Mouse (Mus musculus): Measurements from ENCODE around the gene Gmds. TPM values are rescaled to one million over a fixed set of nuclear protein-coding genes. Genes with fewer than 3 reads are reported as not detected.

The Gmds gene
- polyA plus RNA-seq, 1 experiment from 2014 or later, result 29.7 TPM

DNA sequence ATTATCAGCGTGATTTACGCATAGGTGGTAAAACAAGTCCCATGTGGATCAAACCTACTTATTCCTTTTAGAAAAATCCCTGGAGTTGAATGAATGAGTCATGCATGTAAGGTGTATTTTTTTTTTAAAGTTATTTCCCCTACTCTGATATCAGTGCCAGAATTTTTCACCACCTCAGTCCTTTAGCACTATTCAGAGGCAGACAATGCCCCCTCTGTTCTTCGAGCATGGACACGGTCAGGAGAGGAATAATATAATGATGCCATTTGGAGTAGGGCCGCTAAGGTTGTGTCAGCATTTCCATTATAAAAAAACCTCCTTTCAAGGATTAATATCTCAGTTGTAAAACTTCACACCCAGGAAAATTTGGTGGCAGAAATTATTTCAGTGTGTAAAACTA is 301.6 kb downstream of the Gmds start:
- no peak for DNase-seq (ENCODE audit: low spot score)
- H3K27me3 ChIP-seq (replicated peaks; ENCODE audit: low read depth, poor library complexity, severe bottlenecking), result peaks cover 19% of the 10 kb centered on the region
- WGBS, result 55% methylated on average over 5 of the region's 5 CpGs
- H3K4me3 ChIP-seq, result no peak overlapping the region
- H3K27ac ChIP-seq (replicated peaks), result no peak overlapping the region
- H3K4me1 ChIP-seq, result peaks cover 19% of the 10 kb centered on the region
- H3K9me3 ChIP-seq, result no peaks in the 10 kb centered on the region
- no peaks in the 10 kb centered on the region for H3K36me3 ChIP-seq (replicated peaks)

DNA sequence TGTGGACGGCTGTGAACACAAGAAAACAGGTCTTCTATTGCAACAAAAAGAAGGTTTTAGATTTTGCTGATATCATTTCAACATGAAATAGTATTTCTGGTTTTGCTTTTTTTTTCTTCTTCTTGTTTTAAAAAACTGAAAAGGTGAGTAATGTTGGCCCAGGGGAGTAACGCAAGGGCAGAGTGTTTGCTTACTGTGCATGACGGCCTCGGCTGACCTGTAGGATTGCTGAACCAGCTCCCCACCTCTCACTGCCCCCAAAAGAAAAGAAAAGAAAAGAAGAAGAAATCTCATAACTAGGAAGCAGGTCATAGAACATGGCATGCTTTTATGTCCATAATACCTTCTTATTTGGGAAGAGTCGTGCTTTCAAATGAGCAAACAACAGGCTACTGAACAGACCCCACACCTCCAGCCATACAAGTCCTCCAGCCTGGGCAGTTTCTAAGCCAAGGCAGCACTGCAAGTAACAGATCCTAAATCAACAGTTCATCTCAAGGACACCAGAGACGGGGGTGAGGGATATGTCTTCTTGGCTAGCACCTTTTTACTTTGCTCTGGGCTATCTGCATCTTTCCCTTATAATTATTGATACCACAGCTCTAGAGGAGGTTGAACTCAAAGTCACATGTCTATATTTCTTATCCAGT is 303.6 kb downstream of the Gmds start:
- no peak for DNase-seq (ENCODE audit: low spot score)
- Histone ChIP-seq H3K4me1 (peaks cover 19% of the 10 kb centered on the region), H3K27ac (replicated peaks) (no peak overlapping the region), H3K36me3 (replicated peaks) (no peaks in the 10 kb centered on the region), H3K9me3 (no peaks in the 10 kb centered on the region), H3K4me3 (no peak overlapping the region), H3K27me3 (replicated peaks; ENCODE audit: low read depth, poor library complexity, severe bottlenecking) (peaks cover 34% of the 10 kb centered on the region)
- WGBS, result 54% methylated on average over 6 of the region's 6 CpGs

DNA sequence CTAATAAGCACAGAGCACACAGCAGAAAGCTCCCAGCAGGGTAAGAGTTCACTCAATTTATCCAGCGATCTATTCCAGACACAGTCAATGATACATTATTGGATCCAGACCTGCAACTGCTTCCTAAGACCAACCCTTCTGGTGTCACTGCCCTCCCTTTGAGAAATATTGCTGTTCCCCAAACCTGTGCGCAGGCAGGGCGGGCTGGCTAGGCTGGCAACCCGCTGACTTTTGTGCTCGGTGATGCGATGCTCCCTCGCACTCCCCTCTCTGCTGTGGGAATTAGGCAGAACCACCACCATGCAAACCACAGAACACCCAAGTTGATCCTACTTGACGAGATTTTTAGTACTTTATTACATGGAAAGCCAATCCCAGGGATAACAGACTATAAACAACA is 304.4 kb downstream of the Gmds start:
- H3K27me3 ChIP-seq (replicated peaks; ENCODE audit: low read depth, poor library complexity, severe bottlenecking), result peaks cover 42% of the 10 kb centered on the region
- no peaks in the 10 kb centered on the region for H3K36me3 ChIP-seq (replicated peaks)
- H3K4me3 ChIP-seq, result no peak overlapping the region
- peaks cover 19% of the 10 kb centered on the region for H3K4me1 ChIP-seq
- no peak overlapping the region for H3K27ac ChIP-seq (replicated peaks)
- DNase-seq (ENCODE audit: low spot score), result peak; percentile 70
- H3K9me3 ChIP-seq, result no peaks in the 10 kb centered on the region
- 33% methylated on average over 8 of the region's 8 CpGs for WGBS

DNA sequence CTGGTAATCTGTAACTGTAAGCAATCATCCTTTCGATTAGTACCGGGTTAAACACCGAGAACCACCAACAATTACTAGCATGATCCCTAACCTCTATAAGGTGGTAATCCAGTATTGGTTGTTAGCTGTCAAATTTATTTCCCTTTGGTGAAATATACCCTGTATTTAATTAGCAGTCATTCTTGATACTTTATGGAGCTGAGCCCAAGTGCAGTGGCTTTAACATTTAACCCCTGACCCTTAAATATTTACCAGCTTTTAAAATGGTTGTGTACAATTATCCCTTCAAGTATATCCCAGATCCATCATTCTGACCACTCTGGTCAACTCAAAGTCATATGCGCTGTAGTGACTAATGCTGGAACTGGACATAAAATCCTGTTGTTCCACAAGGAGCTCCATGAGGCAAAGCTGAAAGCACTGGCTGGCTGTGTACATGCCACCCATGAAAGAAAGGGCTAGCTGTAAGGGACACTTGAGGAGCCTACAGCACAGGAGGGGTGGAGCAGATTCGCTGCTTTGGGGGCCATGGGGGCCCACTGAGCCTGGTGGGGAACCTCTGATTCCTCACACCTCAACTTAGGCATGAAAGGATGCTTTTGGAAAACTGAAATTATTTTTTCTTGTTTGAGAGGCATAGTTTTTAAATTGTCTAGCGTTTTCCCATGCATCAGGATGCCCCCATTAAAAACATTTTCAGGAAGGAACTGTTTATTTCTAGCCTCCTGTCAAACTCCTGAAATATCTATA is 312.1 kb downstream of the Gmds start:
- Histone ChIP-seq H3K4me1 (peaks cover 48% of the 10 kb centered on the region), H3K9me3 (no peaks in the 10 kb centered on the region), H3K27me3 (replicated peaks; ENCODE audit: low read depth, poor library complexity, severe bottlenecking) (peaks cover 19% of the 10 kb centered on the region; the same call in 1 of the 2 replicates), H3K36me3 (replicated peaks) (no peaks in the 10 kb centered on the region), H3K27ac (replicated peaks) (peak overlapping the region; percentile 60; the same call in 1 of the 2 replicates), H3K4me3 (no peak overlapping the region)
- peak; percentile 33 for DNase-seq (ENCODE audit: low spot score)
- WGBS, result 59% methylated on average over 6 of the region's 6 CpGs

DNA sequence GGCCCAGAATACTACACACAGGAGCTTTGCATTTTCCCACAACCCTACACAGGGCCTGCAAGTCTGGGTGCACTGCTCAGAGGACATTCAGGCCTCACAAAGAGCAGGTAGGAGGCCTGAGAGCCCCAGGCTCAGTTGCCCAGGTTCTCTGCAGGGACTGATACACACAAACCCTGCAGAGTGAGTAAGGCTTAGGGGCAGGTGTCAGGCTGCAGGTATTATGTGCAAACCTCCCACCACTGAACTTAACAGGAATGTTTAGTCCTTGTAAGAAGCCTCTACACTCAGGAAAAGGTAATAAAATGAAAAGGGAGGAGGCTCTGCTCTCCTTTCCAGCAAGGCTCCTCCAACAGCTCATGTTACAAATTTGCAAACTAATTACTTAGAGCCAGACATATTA is 313.7 kb downstream of the Gmds start:
- DNase-seq (ENCODE audit: low spot score), result peak; percentile 29
- no peaks in the 10 kb centered on the region for H3K9me3 ChIP-seq
- peak overlapping the region; percentile 71 for H3K27ac ChIP-seq (replicated peaks)
- H3K4me1 ChIP-seq, result peaks cover 61% of the 10 kb centered on the region
- H3K36me3 ChIP-seq (replicated peaks), result no peaks in the 10 kb centered on the region
- H3K4me3 ChIP-seq, result no peak overlapping the region
- peaks cover 7% of the 10 kb centered on the region; the same call in 1 of the 2 replicates for H3K27me3 ChIP-seq (replicated peaks; ENCODE audit: low read depth, poor library complexity, severe bottlenecking)

DNA sequence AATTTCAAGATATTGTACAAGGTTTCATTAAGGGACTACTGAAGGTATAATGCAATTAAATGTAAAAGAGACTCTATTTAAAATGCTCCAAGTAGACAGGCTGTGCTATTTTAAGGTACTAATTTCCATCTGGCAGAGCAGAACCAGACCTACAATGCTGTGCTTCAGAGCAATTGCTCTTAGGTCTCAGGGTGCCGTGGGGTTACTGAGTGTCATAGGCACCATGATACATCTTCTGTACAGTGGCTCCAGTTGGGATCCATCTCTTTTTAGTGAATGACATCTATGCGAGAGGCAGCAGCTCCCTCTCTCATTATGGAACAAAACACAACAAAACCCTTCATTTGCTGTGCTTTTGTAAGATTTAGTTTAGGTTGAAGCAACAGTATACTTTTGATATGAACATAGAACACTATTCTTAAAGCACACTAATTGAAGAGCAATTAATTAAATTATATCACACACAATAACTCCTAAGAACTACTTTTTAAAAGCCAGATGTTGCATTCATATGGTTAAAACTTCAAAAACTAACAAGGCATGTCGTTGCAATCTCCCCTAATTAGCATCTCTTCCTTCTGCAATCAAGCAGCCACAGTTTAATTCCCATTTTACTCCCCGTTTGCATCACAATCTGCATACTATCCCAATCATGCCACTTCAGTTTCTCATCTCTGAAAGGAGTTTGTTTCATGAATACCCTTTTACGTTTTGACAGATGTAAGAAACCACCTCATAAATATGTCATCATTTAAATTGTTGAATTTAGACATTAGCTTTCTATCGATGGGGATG is 317.9 kb downstream of the Gmds start:
- H3K9me3 ChIP-seq, result no peaks in the 10 kb centered on the region
- no peaks in the 10 kb centered on the region for H3K36me3 ChIP-seq (replicated peaks)
- no peak overlapping the region for H3K27ac ChIP-seq (replicated peaks)
- H3K4me1 ChIP-seq, result peaks cover 50% of the 10 kb centered on the region
- H3K27me3 ChIP-seq (replicated peaks; ENCODE audit: low read depth, poor library complexity, severe bottlenecking), result no peaks in the 10 kb centered on the region
- H3K4me3 ChIP-seq, result no peak overlapping the region
- 53% methylated on average over 6 of the region's 6 CpGs for WGBS
- DNase-seq (ENCODE audit: low spot score), result no peak

DNA sequence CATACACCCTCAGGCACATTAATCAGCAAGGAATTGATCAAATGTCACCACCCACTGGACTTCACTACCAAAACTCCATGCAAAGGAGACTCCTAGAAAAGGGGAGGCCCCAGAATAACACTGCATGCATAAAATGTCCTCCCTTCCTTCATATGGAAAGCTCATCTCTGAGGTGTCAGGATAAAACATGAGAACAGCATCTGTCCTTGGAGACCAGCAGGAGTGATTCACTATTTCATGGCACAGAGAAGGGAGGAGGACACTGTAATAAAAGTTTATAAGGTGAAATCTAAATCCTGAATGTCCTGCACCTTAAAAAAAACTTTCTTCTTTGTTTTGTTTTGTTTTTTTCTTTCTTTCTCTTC is 319.3 kb downstream of the Gmds start:
- Histone ChIP-seq H3K9me3 (no peaks in the 10 kb centered on the region), H3K27me3 (replicated peaks; ENCODE audit: low read depth, poor library complexity, severe bottlenecking) (no peaks in the 10 kb centered on the region), H3K4me3 (no peak overlapping the region), H3K27ac (replicated peaks) (no peak overlapping the region), H3K36me3 (replicated peaks) (no peaks in the 10 kb centered on the region), H3K4me1 (peaks cover 36% of the 10 kb centered on the region)
- no peak for DNase-seq (ENCODE audit: low spot score)

DNA sequence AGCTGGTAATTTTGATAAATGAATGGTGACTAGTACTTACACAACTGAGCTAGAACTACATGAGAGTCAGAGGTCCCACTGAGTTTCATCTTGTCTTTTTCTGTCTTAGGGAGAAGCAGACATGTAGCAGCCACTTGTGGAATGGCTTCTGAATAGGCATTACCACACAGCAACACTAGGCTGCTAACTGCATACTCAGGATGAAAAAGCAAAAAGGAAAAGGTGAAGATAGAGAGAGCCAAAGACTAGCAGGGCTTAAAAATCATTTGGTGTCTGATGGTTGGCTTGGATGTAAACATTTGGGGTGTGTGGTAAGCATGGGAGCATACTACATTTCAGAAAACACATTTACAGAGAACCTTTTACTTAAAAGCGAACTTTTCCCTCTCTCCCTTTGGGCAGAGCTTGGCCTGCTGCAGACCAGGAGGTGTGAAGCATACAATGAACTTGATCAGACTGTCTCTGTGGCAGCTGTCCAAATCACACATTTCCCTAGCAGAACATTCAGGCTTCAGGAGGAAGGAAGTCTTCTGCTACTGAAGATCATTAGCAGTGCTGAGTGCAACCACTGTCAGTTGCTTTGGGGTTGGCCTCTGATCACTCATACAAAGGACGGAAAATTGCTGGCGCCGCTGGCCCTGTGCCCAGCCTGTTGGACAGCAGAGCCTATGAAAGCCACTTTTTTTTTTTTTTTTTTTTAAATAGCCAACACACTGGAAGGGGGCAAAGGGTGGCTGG is 319.9 kb downstream of the Gmds start:
- Histone ChIP-seq H3K4me1 (peaks cover 33% of the 10 kb centered on the region), H3K27ac (replicated peaks) (no peak overlapping the region), H3K27me3 (replicated peaks; ENCODE audit: low read depth, poor library complexity, severe bottlenecking) (no peaks in the 10 kb centered on the region), H3K4me3 (no peak overlapping the region), H3K9me3 (no peaks in the 10 kb centered on the region), H3K36me3 (replicated peaks) (no peaks in the 10 kb centered on the region)
- WGBS, result 68% methylated on average over 4 of the region's 4 CpGs
- DNase-seq (ENCODE audit: low spot score), result peak; percentile 24

DNA sequence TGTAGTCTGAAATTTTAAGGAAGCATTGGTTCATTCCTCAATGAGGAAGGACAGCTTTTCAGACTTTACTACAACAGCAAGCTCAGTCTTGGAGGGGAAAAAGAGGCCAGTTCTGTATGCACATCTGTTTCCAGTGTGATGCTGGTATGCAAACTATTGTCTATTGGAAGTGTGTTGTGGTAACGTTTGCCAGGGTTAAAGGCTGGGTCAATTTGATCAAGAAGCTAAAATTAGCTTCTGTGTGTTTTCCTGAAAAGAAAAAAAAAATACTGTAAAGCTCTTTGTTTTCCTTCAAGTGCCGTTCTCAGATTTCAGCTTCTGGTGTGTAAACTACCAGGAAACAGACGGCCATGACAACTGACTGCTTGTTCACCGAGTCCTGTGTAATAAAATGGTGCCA is 329.7 kb downstream of the Gmds start:
- H3K4me1 ChIP-seq, result peaks cover 22% of the 10 kb centered on the region
- DNase-seq (ENCODE audit: low spot score), result peak; percentile 53
- no peak overlapping the region for H3K4me3 ChIP-seq
- 14% methylated on average over 4 of the region's 4 CpGs for WGBS
- H3K27ac ChIP-seq (replicated peaks), result peak overlapping the region; percentile 63
- H3K36me3 ChIP-seq (replicated peaks), result no peaks in the 10 kb centered on the region
- H3K27me3 ChIP-seq (replicated peaks; ENCODE audit: low read depth, poor library complexity, severe bottlenecking), result 0 out of 2 replicates have a peak, but pooled peaks cover 6% of the 10 kb centered on the region
- H3K9me3 ChIP-seq, result no peaks in the 10 kb centered on the region

DNA sequence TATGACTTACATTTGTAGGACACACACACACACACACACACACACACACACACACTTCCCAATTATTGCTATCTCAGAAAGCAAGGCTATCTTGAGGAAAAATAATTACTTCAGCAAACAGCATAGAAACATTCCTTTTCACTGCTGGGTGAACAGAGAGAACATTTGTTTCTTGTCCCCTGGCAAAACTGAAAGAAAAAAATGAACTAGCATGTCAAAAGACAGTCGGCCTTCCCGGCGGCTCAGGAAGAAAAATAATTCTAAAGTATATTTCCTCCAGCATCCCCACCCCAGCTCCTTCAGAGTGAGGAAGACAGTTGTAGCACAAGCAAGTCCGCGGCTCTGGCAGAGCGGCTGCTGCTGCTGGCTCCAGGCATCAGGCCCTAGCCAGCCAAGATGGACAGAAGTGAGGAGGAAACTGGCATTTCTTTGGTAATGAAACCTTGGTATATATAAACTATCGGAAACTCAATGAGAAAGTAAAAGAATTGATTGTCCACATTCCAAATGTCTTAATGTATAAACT is 330.4 kb downstream of the Gmds start:
- Histone ChIP-seq H3K9me3 (no peaks in the 10 kb centered on the region), H3K27me3 (replicated peaks; ENCODE audit: low read depth, poor library complexity, severe bottlenecking) (0 out of 2 replicates have a peak, but pooled peaks cover 6% of the 10 kb centered on the region), H3K36me3 (replicated peaks) (no peaks in the 10 kb centered on the region), H3K27ac (replicated peaks) (peak overlapping the region; percentile 77), H3K4me1 (peaks cover 22% of the 10 kb centered on the region), H3K4me3 (no peak overlapping the region)
- 28% methylated on average over 7 of the region's 7 CpGs for WGBS
- DNase-seq (ENCODE audit: low spot score), result peak; percentile 42

DNA sequence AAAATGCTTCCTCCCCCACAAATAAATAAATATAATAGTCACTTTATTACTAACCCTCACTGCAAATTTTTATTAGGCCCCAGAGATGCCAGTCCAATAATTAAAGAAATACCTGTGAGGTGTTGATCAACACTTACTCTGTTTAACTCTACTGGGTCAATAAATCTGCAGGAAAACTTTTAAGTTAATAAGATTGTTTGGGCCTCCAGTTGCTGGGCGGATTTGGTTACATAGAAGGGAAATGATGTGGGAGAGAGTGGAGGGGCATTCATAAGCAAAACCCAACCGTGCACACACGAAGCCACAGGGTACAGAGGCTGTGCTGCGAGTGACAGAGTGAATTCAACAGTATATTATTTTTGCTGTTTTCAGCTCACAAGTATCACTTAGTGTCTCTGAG is 345.1 kb downstream of the Gmds start:
- DNase-seq (ENCODE audit: low spot score), result no peak
- H3K27me3 ChIP-seq (replicated peaks; ENCODE audit: low read depth, poor library complexity, severe bottlenecking), result no peaks in the 10 kb centered on the region
- no peaks in the 10 kb centered on the region for H3K36me3 ChIP-seq (replicated peaks)
- H3K9me3 ChIP-seq, result peaks cover 8% of the 10 kb centered on the region
- WGBS, result 69% methylated on average over 4 of the region's 4 CpGs
- peaks cover 22% of the 10 kb centered on the region for H3K4me1 ChIP-seq
- H3K4me3 ChIP-seq, result no peak overlapping the region
- H3K27ac ChIP-seq (replicated peaks), result no peak overlapping the region
